Mouse (Mus musculus) embryonic facial prominence, embryonic 15.5 days (tissue): ENCODE data around the gene Fes. TPM values are rescaled to one million over a fixed set of nuclear protein-coding genes. Genes with fewer than 3 reads are reported as not detected.

Experiments
- ATAC-seq: fragments of 200-750 bp; cut with Nextera tagmentation; 2 replicates; pipeline ENCODE4 v1.8.0; 2017; ENCODE audit warnings: low read depth, moderate TSS enrichment; ENCODE audit not compliant: insufficient number of reproducible peaks, low FRiP score, low TSS enrichment
- H3K27ac ChIP-seq: fragments of 300-500 bp; sonication (generic); replicated peaks from 2 replicates; pipeline ENCODE4 v1.5.1; 2015; ENCODE audit warnings: mild to moderate bottlenecking, inconsistent platforms
- H3K27me3 ChIP-seq: fragments of 300-500 bp; sonication (generic); 2 replicates; pipeline ENCODE4 v1.6.1; 2015; ENCODE audit warnings: inconsistent platforms
- H3K36me3 ChIP-seq: fragments of 300-500 bp; sonication (generic); 2 replicates; pipeline ENCODE4 v1.6.1; 2015; ENCODE audit warnings: mild to moderate bottlenecking, inconsistent platforms
- H3K4me1 ChIP-seq: fragments of 300-500 bp; sonication (generic); 2 replicates; pipeline ENCODE4 v1.6.1; 2015; ENCODE audit warnings: inconsistent platforms
- H3K4me2 ChIP-seq: fragments of 300-500 bp; sonication (generic); replicated peaks from 2 replicates; pipeline ENCODE4 v1.6.1; 2015; ENCODE audit warnings: mild to moderate bottlenecking, inconsistent platforms
- H3K4me3 ChIP-seq: fragments of 300-500 bp; sonication (generic); replicated peaks from 2 replicates; pipeline ENCODE4 v1.5.1; 2015; ENCODE audit warnings: mild to moderate bottlenecking, inconsistent platforms
- H3K9ac ChIP-seq: fragments of 300-500 bp; sonication (generic); 2 replicates; pipeline ENCODE4 v1.6.1; 2015; ENCODE audit warnings: inconsistent platforms
- H3K9me3 ChIP-seq: fragments of 300-500 bp; sonication (generic); replicated peaks from 2 replicates; pipeline ENCODE4 v1.6.1; 2016; ENCODE audit warnings: inconsistent platforms
- WGBS: fragments of 180-500 bp; shearing (Covaris S2); methylation state at CpG from one replicate; pipeline ENCODE4 v1.1.7; 2015; 5-methylcytosine and 5-hydroxymethylcytosine counted together
- polyA plus RNA-seq: library from polyadenylated mRNA; unstranded; fragments of >200 nt; fragmentation: Nextera tagmentation; extraction: Ambion mirVana; gene quantifications from 2 replicates; pipeline ENCODE4 v1.2.1, GENCODE M21; 2015

Gene Fes
- polyA plus RNA-seq, 1 experiment from 2014 or later: 16.4 TPM

DNA sequence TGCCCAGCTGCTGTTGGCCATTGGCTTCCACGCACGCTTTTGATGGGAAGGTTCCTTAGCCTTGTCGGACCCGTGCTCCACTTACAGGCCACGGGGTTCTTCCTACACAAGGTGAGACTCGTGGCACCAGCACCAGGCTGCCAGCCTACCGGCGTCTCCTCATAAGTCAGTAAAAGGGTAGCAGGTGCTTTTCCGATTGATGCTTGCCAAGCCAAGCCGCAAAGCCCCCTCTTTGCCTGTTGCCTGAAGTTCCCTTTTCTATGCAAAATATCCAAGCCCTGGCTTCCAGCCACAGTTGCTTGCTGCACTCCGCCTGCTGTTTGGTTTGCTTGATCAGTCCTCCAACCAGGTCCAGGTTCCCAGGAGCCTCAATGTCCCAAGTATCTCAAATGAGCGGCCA is 13.9 kb downstream of the Fes start:
- no peak overlapping the region for H3K27ac ChIP-seq
- H3K9me3 ChIP-seq: no peaks in the 10 kb centered on the region
- no peaks in the 10 kb centered on the region for H3K27me3 ChIP-seq
- H3K4me2 ChIP-seq: no peak overlapping the region
- 81% methylated on average over 12 of the region's 12 CpGs for WGBS
- no peak overlapping the region for H3K9ac ChIP-seq
- H3K36me3 ChIP-seq: peaks cover 7% of the 10 kb centered on the region; the same call in 1 of the 2 replicates
- no peak for ATAC-seq
- no peak overlapping the region for H3K4me3 ChIP-seq
- H3K4me1 ChIP-seq: peaks cover 22% of the 10 kb centered on the region

DNA sequence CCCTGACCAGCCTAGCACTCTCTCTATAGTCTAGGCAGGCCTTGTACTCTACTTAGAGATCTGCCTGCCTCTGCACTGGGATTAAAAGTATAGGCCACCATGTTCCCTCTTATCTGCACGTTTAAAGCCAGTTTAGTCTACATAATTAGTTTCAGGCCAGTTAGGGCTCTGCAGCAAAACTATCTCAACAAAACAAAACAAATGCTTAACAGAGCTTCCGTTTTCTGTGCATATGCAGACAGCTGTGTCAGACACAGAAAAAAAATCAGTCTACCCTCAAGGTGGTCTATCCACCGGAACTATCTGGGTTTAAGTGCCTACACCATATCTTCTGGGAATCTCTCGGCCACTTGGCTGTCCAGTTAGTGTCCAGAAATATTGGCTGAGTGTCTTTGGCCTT is 14.4 kb downstream of the Fes start:
- peaks cover 6% of the 10 kb centered on the region; the same call in 1 of the 2 replicates for H3K36me3 ChIP-seq
- H3K4me2 ChIP-seq: no peak overlapping the region
- H3K9ac ChIP-seq: no peak overlapping the region
- peaks cover 26% of the 10 kb centered on the region for H3K4me1 ChIP-seq
- 62% methylated on average over 4 of the region's 4 CpGs for WGBS
- ATAC-seq: no peak
- H3K4me3 ChIP-seq: no peak overlapping the region
- no peaks in the 10 kb centered on the region for H3K27me3 ChIP-seq
- no peak overlapping the region for H3K27ac ChIP-seq
- H3K9me3 ChIP-seq: no peaks in the 10 kb centered on the region

DNA sequence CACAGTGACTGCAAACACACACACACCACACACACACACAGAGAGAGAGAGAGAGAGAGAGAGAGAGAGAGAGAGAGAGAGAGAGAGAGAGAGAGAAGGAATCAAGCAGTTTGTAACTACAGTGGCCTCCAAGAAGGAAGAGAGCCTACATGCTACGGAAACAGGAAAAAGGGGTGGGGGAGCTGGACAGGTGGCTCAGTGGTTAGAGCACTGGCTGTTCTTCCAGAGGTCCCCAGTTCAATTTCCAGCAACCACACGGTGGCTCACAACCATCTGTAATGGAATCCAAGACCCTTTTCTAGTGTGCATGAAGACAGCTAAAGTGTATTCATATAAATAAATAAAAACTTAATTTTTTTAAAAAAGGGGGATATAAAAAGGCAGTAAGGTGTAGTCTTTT is 15.1 kb downstream of the Fes start:
- Histone ChIP-seq H3K9me3 (no peaks in the 10 kb centered on the region), H3K4me1 (peaks cover 29% of the 10 kb centered on the region), H3K4me2 (no peak overlapping the region), H3K36me3 (peaks cover 10% of the 10 kb centered on the region; the same call in 1 of the 2 replicates), H3K9ac (no peak overlapping the region), H3K27ac (no peak overlapping the region), H3K4me3 (no peak overlapping the region), H3K27me3 (no peaks in the 10 kb centered on the region)
- no peak for ATAC-seq
- 67% methylated on average over 2 of the region's 2 CpGs for WGBS

DNA sequence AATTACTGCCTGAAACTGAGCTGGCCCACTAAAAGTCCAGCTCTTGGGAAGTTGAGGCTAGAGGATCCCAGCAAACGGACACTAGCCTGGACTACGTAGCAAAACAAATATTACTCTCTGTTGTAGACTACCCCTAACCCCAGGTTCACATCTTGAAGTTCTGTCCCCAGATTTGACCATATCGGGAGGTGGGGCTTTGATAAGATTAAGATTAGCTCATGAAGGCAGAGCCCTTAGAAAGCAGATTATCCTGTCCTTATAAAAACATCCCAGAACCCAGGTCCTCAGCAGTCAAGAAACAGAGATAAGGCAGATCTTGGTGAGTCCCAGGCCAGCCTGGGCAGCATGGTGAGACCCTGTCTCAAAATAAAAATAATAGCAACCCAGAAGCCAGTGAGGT is 15.6 kb downstream of the Fes start:
- Histone ChIP-seq H3K4me2 (no peak overlapping the region), H3K36me3 (peaks cover 15% of the 10 kb centered on the region), H3K27ac (no peak overlapping the region), H3K27me3 (no peaks in the 10 kb centered on the region), H3K4me1 (peaks cover 29% of the 10 kb centered on the region), H3K4me3 (no peak overlapping the region), H3K9me3 (no peaks in the 10 kb centered on the region), H3K9ac (no peak overlapping the region)
- WGBS: 94% methylated on average over 3 of the region's 3 CpGs
- no peak for ATAC-seq

DNA sequence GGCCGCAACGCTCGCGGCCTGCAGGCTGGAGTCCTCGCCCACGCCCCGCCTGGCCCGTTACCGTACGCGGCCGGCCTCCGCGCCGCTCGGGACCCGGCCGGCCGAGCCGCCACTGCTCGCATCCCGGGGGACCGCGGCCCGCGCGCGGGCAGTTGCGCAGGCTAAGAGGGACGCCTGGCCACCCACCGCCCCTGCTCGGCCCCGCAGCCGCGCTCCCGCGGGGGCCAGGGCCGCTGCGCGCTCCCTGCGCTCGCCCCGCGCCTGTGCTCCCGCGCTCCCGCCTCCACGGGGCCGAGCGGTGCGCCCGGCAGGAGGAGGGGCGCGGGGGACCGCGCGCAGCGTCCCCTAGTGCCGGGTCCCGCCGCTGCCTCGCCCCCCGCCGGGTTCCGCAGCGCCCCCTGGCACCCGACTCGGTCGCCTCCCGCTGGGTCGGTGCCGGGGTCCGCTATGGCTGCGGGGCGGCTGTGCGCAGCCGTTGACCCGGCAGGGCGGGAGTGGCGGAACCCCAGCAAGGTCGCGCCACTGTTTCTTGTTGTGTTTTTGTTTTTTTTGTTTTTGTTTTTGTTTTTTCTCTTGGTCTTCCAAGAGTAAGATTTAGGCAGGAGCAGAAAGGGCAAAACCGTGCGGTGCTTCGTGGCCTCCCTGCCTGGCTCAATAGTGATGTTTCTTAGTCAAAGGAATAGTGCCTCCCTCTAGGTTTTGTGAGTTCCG is 16.6 kb downstream of the Fes start, which contains the start of gene Man2a2:
Man2a2 (minus strand) TSS at position 335 of the 711 bp plus-strand sequence.
- Histone ChIP-seq H3K9me3 (no peaks in the 10 kb centered on the region), H3K9ac (peak within 1 kb of the TSS; percentile 41), H3K36me3 (peaks cover 25% of the 10 kb centered on the region), H3K4me2 (peak within 1 kb of the TSS; percentile 57), H3K4me3 (peak within 1 kb of the TSS; percentile 60), H3K27me3 (no peaks in the 10 kb centered on the region), H3K4me1 (peaks cover 29% of the 10 kb centered on the region), H3K27ac (peak within 1 kb of the TSS; percentile 76)
- ATAC-seq: peak; percentile 83
- WGBS: under 1% methylated on average over 71 of the region's 86 CpGs

DNA sequence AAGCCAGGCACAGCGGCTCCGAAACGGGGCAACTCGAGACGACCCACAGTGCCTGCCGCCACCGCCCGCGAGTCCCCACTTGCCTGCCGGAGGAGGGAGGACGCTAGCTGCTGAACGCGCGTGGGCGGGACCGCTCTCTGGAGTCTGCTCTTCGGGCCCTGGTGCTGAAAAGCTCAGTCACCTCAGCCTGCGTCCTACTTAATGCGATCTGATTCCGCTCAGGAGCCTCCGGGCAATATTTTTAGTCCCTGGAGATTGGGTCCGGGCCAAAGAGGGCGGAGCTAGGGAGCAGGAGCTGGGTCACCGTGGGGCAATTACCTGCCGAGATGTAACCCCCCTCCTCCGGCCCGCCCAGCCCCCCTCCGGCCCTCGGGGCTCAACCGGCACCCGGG is 17.1 kb downstream of the Fes start:
- H3K9me3 ChIP-seq: no peaks in the 10 kb centered on the region
- WGBS: 0% methylated on average over 31 of the region's 31 CpGs
- ATAC-seq: peak; percentile 67

DNA sequence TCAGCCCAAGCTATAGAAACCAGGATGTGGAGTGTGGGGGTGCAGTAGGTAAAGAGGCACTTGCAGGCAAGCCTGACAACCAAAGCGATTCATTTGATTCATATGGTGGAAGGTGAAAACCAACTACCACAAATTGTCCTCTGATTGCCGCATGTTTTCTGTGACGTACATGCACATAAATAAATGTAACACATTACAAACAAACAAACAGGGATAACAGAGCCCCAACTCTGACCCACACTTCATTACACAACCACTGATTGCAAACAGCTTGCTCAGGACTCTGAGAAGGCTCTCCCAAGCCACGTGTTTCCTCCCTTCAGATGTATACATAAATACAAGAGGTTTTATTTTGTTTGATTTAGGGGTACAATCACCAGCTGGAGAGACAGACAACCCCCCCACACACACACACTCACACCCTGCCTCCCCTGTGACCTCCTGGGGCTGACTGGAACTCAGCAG is 17.7 kb downstream of the Fes start:
- H3K27ac ChIP-seq: peak overlapping the region; percentile 76

More for the DNA sequence above, 17.1 kb downstream of the Fes start:
- H3K4me3 ChIP-seq: peak overlapping the region; percentile 60
- peaks cover 30% of the 10 kb centered on the region for H3K36me3 ChIP-seq
- H3K4me1 ChIP-seq: peaks cover 29% of the 10 kb centered on the region
- no peaks in the 10 kb centered on the region for H3K27me3 ChIP-seq
- H3K27ac ChIP-seq: peak overlapping the region; percentile 76
- H3K9ac ChIP-seq: peak overlapping the region; percentile 41
- peak overlapping the region; percentile 57 for H3K4me2 ChIP-seq

DNA sequence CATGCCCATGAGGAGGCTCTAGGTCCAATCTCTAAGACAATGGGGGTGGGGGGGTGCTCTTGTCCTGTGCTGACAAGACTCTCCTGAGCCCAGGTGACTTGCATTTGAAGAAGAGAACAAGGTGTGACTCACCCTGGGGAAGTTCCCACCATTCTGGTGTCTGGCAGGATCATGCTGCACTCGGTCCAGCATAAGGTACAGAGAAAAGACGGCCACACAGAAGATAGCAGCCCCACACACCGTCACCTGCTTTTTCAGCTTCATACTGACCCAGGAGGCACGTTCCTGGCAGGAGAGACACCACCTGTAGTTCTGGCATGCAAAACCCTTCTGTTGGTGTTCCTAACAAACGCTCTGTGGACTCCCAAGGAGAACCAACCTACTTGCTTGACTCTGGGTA is 18.3 kb downstream of the Fes start:
- Histone ChIP-seq H3K9me3 (no peaks in the 10 kb centered on the region), H3K27ac (peak overlapping the region; percentile 76), H3K9ac (no peak overlapping the region), H3K36me3 (peaks cover 35% of the 10 kb centered on the region), H3K4me2 (peak overlapping the region; percentile 57), H3K4me3 (peak overlapping the region; percentile 60), H3K27me3 (no peaks in the 10 kb centered on the region), H3K4me1 (peaks cover 29% of the 10 kb centered on the region)
- 55% methylated on average over 5 of the region's 5 CpGs for WGBS
- ATAC-seq: no peak

More for the DNA sequence above, 17.7 kb downstream of the Fes start:
- ATAC-seq: no peak
- H3K27me3 ChIP-seq: no peaks in the 10 kb centered on the region
- peak overlapping the region; percentile 60 for H3K4me3 ChIP-seq
- H3K9me3 ChIP-seq: no peaks in the 10 kb centered on the region
- H3K4me1 ChIP-seq: peaks cover 29% of the 10 kb centered on the region
- 21% methylated on average over 4 of the region's 4 CpGs for WGBS
- peaks cover 31% of the 10 kb centered on the region for H3K36me3 ChIP-seq
- H3K4me2 ChIP-seq: peak overlapping the region; percentile 57
- peak overlapping the region; percentile 41 for H3K9ac ChIP-seq

DNA sequence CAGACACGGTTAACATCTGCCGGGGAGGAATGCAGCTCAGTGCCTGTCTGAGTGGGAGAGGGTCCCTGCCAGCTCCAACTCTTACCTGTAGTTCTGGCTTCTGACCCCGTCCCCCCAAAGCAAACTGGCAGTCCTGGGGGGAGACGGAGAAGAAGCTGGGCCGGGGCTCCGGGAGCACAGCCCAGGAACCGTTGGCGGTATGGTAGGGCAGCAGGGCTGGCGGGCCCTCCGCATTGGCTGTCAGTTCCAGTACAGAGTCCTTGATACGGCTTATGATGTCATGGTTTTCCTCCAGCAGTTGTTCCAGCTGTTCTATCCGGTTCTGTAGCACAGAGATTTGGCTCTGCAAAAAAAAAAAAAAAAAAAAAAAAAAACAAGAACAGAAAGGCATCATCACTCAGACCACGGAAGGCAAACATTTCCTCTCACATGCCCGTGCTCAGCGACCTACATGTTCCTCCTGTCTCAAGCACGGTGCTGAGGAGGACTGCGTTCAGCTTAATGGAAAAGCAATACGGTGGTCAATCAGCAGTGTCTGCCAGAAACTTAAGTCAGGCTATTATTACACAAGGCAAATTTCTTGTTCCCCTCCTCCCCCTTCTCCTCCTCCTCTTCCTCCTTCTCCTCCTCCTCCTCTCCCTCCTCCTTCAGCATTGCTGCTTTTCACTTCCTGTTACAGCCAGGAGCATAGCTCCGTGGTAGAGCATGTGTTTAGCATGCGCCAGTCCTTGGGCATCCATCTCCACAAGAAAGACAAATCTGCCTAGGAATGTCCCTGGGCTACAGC is 18.9 kb downstream of the Fes start:
- Histone ChIP-seq H3K27ac (peak overlapping the region; percentile 76; the same call in 1 of the 2 replicates), H3K9me3 (no peaks in the 10 kb centered on the region), H3K4me1 (peaks cover 29% of the 10 kb centered on the region), H3K27me3 (no peaks in the 10 kb centered on the region), H3K36me3 (peaks cover 42% of the 10 kb centered on the region), H3K9ac (no peak overlapping the region), H3K4me3 (0 out of 2 replicates have a peak overlapping the region, but pooled peaks have one; percentile 60), H3K4me2 (peak overlapping the region; percentile 57)
- no peak for ATAC-seq
- WGBS: 55% methylated on average over 20 of the region's 20 CpGs

DNA sequence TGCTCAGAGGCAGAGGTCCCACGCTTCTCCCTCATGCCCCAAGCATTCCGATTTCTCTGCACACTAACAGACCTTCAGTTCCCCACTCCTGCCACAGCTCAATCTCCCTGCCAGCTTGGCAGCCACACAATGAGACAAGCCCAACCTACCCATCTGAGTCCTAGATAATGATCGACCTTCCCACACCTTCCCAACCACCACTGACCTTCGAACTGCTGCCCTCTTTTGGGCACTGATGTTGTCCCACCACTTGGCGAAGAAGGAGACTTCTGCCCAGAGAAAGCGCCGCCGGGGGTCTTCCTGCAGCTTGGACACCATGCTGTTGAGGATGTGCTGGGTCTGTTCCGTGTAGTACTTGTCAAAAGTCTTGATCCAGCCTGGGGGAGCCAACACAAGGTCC is 19.7 kb downstream of the Fes start:
- H3K27me3 ChIP-seq: no peaks in the 10 kb centered on the region
- WGBS: 90% methylated on average over 9 of the region's 9 CpGs
- H3K9me3 ChIP-seq: no peaks in the 10 kb centered on the region
- H3K27ac ChIP-seq: no peak overlapping the region
- H3K9ac ChIP-seq: no peak overlapping the region
- no peak for ATAC-seq
- H3K4me3 ChIP-seq: no peak overlapping the region
- H3K4me2 ChIP-seq: no peak overlapping the region
- peaks cover 50% of the 10 kb centered on the region for H3K36me3 ChIP-seq
- peaks cover 29% of the 10 kb centered on the region for H3K4me1 ChIP-seq

DNA sequence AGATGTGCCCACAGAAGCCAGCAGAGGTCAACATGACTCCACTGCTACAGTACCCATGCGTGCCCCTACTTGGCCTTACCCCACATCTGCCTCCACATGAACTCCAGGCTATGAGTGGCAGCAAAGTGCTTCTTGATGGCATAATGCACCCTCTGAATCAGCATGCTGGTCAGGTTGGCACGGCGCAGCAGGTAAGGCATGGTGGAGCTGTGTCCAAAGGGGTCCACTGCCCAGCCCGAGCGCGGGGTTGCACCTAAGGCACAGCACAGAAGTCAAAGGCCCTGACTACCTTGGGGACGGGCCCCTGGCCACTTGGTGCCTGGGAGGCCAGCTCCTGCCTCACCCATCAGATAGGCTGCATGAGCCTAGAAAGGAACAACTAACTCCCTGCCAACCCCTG is 20.5 kb downstream of the Fes start:
- no peak overlapping the region for H3K27ac ChIP-seq
- H3K4me2 ChIP-seq: no peak overlapping the region
- 93% methylated on average over 7 of the region's 7 CpGs for WGBS
- no peak overlapping the region for H3K4me3 ChIP-seq
- H3K9me3 ChIP-seq: no peaks in the 10 kb centered on the region
- peaks cover 29% of the 10 kb centered on the region for H3K4me1 ChIP-seq
- no peak overlapping the region for H3K9ac ChIP-seq
- H3K27me3 ChIP-seq: no peaks in the 10 kb centered on the region
- ATAC-seq: no peak
- peaks cover 58% of the 10 kb centered on the region for H3K36me3 ChIP-seq
